Mouse (Mus musculus): Measurements from ENCODE around the gene Tnnt2. TPM values are rescaled to one million over a fixed set of nuclear protein-coding genes. Genes with fewer than 3 reads are reported as not detected.

Tnnt2 gene
- 5.1 and 18.5 TPM in 2 replicates for polyA plus RNA-seq (2016; fragmentation: Nextera tagmentation; extraction: Ambion mirVana)

- no peak within 1 kb of the TSS for H3K27ac ChIP-seq
- no peak within 1 kb of the TSS for H3K9ac ChIP-seq
- no peaks in the 10 kb centered on the region for H3K36me3 ChIP-seq
- H3K27me3 ChIP-seq = no peaks in the 10 kb centered on the region
- WGBS = 52% methylated on average over 9 of the region's 9 CpGs
- ATAC-seq (ENCODE audit: low FRiP score) = no peak
- peaks cover 3% of the 10 kb centered on the region; the same call in 1 of the 2 replicates for H3K4me1 ChIP-seq
- H3K4me2 ChIP-seq (replicated peaks) = no peak within 1 kb of the TSS
- no peak within 1 kb of the TSS for H3K4me3 ChIP-seq
- no peaks in the 10 kb centered on the region for H3K9me3 ChIP-seq (replicated peaks)
Observed at GRCm38 (mm10) chr1:135835716-135836483, at the start of gene Tnnt2. Gene Tnnt2 (plus strand): TSS chr1:135836354.

- H3K4me1 ChIP-seq = peaks cover 9% of the 10 kb centered on the region; the same call in 1 of the 2 replicates
- H3K9me3 ChIP-seq (replicated peaks) = no peaks in the 10 kb centered on the region
- H3K36me3 ChIP-seq = no peaks in the 10 kb centered on the region
- H3K27ac ChIP-seq = no peak overlapping the region
- H3K4me3 ChIP-seq = no peak overlapping the region
- no peak for ATAC-seq (ENCODE audit: low FRiP score)
- H3K27me3 ChIP-seq = peaks cover 13% of the 10 kb centered on the region; the same call in 1 of the 2 replicates
- WGBS = 52% methylated on average over 3 of the region's 3 CpGs
- no peak overlapping the region for H3K4me2 ChIP-seq (replicated peaks)
- H3K9ac ChIP-seq = no peak overlapping the region
Observed at GRCm38 (mm10) chr1:135787799-135788198, 48.4 kb upstream of the Tnnt2 start.

- ATAC-seq (ENCODE audit: low FRiP score) = no peak
- WGBS = 42% methylated on average over 10 of the region's 10 CpGs
- H3K9ac ChIP-seq = no peak overlapping the region
- peaks cover 21% of the 10 kb centered on the region for H3K27me3 ChIP-seq
- H3K4me3 ChIP-seq = no peak overlapping the region
- no peaks in the 10 kb centered on the region for H3K36me3 ChIP-seq
- H3K9me3 ChIP-seq (replicated peaks) = no peaks in the 10 kb centered on the region
- no peak overlapping the region for H3K27ac ChIP-seq
- H3K4me1 ChIP-seq = peaks cover 9% of the 10 kb centered on the region
- no peak overlapping the region for H3K4me2 ChIP-seq (replicated peaks)
Observed at GRCm38 (mm10) chr1:135788708-135789107, 47.4 kb upstream of the Tnnt2 start.

- no peaks in the 10 kb centered on the region for H3K36me3 ChIP-seq
- H3K9me3 ChIP-seq (replicated peaks) = no peaks in the 10 kb centered on the region
- 20% methylated on average over 5 of the region's 5 CpGs for WGBS
Observed at GRCm38 (mm10) chr1:135789815-135790214, 46.3 kb upstream of the Tnnt2 start.

GRCm38 (mm10) chr1:135792143-135792939 is 43.8 kb upstream of the Tnnt2 start:
- peaks cover 35% of the 10 kb centered on the region for H3K27me3 ChIP-seq
- H3K4me3 ChIP-seq = no peak overlapping the region
- H3K9me3 ChIP-seq (replicated peaks) = no peaks in the 10 kb centered on the region
- no peak overlapping the region for H3K4me2 ChIP-seq (replicated peaks)
- no peak overlapping the region for H3K27ac ChIP-seq
- H3K36me3 ChIP-seq = no peaks in the 10 kb centered on the region
- no peak for ATAC-seq (ENCODE audit: low FRiP score)
- H3K4me1 ChIP-seq = peaks cover 21% of the 10 kb centered on the region
- WGBS = 61% methylated on average over 13 of the region's 13 CpGs
- no peak overlapping the region for H3K9ac ChIP-seq

More at GRCm38 (mm10) chr1:135789815-135790214, 46.3 kb upstream of the Tnnt2 start:
- Histone ChIP-seq H3K4me1 (peaks cover 20% of the 10 kb centered on the region), H3K4me2 (replicated peaks) (no peak overlapping the region), H3K27me3 (peaks cover 23% of the 10 kb centered on the region), H3K9ac (no peak overlapping the region), H3K4me3 (no peak overlapping the region), H3K27ac (no peak overlapping the region)
- no peak for ATAC-seq (ENCODE audit: low FRiP score)

- peaks cover 35% of the 10 kb centered on the region for H3K27me3 ChIP-seq
- H3K9me3 ChIP-seq (replicated peaks) = no peaks in the 10 kb centered on the region
- no peak overlapping the region for H3K9ac ChIP-seq
- ATAC-seq (ENCODE audit: low FRiP score) = no peak
- H3K4me3 ChIP-seq = 0 out of 2 replicates have a peak overlapping the region, but pooled peaks have one; percentile 4
- peak overlapping the region; percentile 42 for H3K4me2 ChIP-seq (replicated peaks)
- WGBS = 19% methylated on average over 27 of the region's 27 CpGs
- H3K36me3 ChIP-seq = no peaks in the 10 kb centered on the region
- H3K4me1 ChIP-seq = peaks cover 20% of the 10 kb centered on the region
- no peak overlapping the region for H3K27ac ChIP-seq
Observed at GRCm38 (mm10) chr1:135793370-135794215, 42.6 kb upstream of the Tnnt2 start.

- no peaks in the 10 kb centered on the region for H3K36me3 ChIP-seq
- peaks cover 35% of the 10 kb centered on the region for H3K27me3 ChIP-seq
- H3K27ac ChIP-seq = no peak overlapping the region
- H3K9me3 ChIP-seq (replicated peaks) = no peaks in the 10 kb centered on the region
- peak overlapping the region; percentile 42 for H3K4me2 ChIP-seq (replicated peaks)
- WGBS = 39% methylated on average over 20 of the region's 20 CpGs
- no peak overlapping the region for H3K9ac ChIP-seq
- no peak; the same call in 1 of the 2 replicates for ATAC-seq (ENCODE audit: low FRiP score)
- no peak overlapping the region for H3K4me3 ChIP-seq
- peaks cover 18% of the 10 kb centered on the region for H3K4me1 ChIP-seq
Observed at GRCm38 (mm10) chr1:135794216-135795134, 41.7 kb upstream of the Tnnt2 start.

GRCm38 (mm10) chr1:135798492-135798891 is 37.7 kb upstream of the Tnnt2 start:
- Histone ChIP-seq H3K27me3 (peaks cover 16% of the 10 kb centered on the region), H3K27ac (no peak overlapping the region), H3K9ac (no peak overlapping the region), H3K36me3 (no peaks in the 10 kb centered on the region), H3K4me2 (replicated peaks) (no peak overlapping the region), H3K4me3 (no peak overlapping the region), H3K9me3 (replicated peaks) (no peaks in the 10 kb centered on the region), H3K4me1 (peaks cover 29% of the 10 kb centered on the region)
- ATAC-seq (ENCODE audit: low FRiP score) = no peak
- WGBS = 83% methylated on average over 1 of the region's 1 CpGs

- Histone ChIP-seq H3K4me3 (no peak overlapping the region), H3K9ac (no peak overlapping the region), H3K4me2 (replicated peaks) (no peak overlapping the region), H3K9me3 (replicated peaks) (no peaks in the 10 kb centered on the region), H3K4me1 (peaks cover 22% of the 10 kb centered on the region), H3K36me3 (no peaks in the 10 kb centered on the region), H3K27me3 (peaks cover 19% of the 10 kb centered on the region), H3K27ac (no peak overlapping the region)
- ATAC-seq (ENCODE audit: low FRiP score) = no peak
- WGBS = 74% methylated on average over 8 of the region's 8 CpGs
Observed at GRCm38 (mm10) chr1:135799109-135799627, 37.0 kb upstream of the Tnnt2 start.

- no peak overlapping the region for H3K9ac ChIP-seq
- peaks cover 14% of the 10 kb centered on the region for H3K4me1 ChIP-seq
- WGBS = 45% methylated on average over 8 of the region's 8 CpGs
- H3K4me3 ChIP-seq = no peak overlapping the region
- ATAC-seq (ENCODE audit: low FRiP score) = peak; percentile 64
- no peak overlapping the region for H3K27ac ChIP-seq
- H3K9me3 ChIP-seq (replicated peaks) = no peaks in the 10 kb centered on the region
- peaks cover 13% of the 10 kb centered on the region for H3K27me3 ChIP-seq
- H3K4me2 ChIP-seq (replicated peaks) = no peak overlapping the region
- H3K36me3 ChIP-seq = no peaks in the 10 kb centered on the region
Observed at GRCm38 (mm10) chr1:135800192-135800950, 35.8 kb upstream of the Tnnt2 start.

Measured in hindbrain, embryonic 12.5 days (tissue).